Mouse (Mus musculus): ENCODE data around the gene Snx19.

GRCm38 (mm10) chr9:30460501-30460900, 33.6 kb downstream of the Snx19 start:
- TF ChIP-seq CTCF (IDR thresholded peaks at IDR 0.05; ENCODE audit: low read depth, low read length) (no peak), GATA1 (IDR thresholded peaks at IDR 0.05; ENCODE audit: borderline replicate concordance, low read length) (no peak), TAL1 (conservative IDR thresholded peaks at IDR 0.05; ENCODE audit: low read depth, low read length) (no peak), GATA2 (IDR thresholded peaks at IDR 0.05; ENCODE audit: borderline replicate concordance, low read depth, low read length) (no peak), POLR2AphosphoS5 (IDR thresholded peaks at IDR 0.05; ENCODE audit: insufficient replicate concordance, low read depth, low read length) (no peak)
